Mouse (Mus musculus) ES-Bruce4 (cell line): ENCODE data around the gene Gm10031.

Source experiments
- CTCF ChIP-seq: IDR thresholded peaks from one replicate; pipeline ENCODE4 v1.8.1; 2011; ENCODE audit warnings: low read depth, low read length
- EP300 ChIP-seq: IDR thresholded peaks from 2 replicates; pipeline ENCODE4 v1.6.1; 2011; ENCODE audit warnings: low read depth, low read length; ENCODE audit not compliant: insufficient read depth

GRCm38 (mm10) chr1:156474854-156475253, 49.0 kb upstream of the Gm10031 start:
- TF ChIP-seq EP300 (no peak), CTCF (no peak)
